Mouse (Mus musculus): ENCODE results near the gene Nek6.

Nek6 gene

DNA sequence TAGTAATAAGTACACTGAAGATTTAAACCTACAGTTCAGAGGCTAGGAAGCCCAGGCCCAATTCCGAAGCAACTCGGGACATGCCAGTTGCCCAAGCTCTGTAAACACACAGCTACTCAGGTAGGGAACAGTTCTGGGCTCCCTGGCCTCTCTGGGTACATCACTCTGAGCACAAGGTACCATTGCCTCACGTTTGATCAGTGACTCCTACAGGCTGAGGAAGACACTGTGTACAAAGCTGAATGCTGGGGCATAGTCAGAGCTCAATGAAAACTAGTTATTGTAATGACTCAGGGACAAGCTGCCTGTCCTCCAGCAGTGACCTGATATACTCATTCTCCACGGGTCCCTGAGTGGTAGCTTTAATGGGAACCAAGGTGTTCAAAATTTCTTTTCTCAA, 109.6 kb downstream of the Nek6 start:
- DNase-seq (ENCODE audit: low spot score in 2 of 2), result no peak

GRCm38 (mm10) chr2:38621610-38622021, 110.2 kb downstream of the Nek6 start:
- peak in 1 of 2 experiments; percentile 19 for DNase-seq (ENCODE audit: low spot score in 2 of 2)

- no peak for DNase-seq (ENCODE audit: low spot score in 2 of 2)
These were observed 112.0 kb downstream of the Nek6 start for GRCm38 (mm10) chr2:38623411-38623810.

DNA sequence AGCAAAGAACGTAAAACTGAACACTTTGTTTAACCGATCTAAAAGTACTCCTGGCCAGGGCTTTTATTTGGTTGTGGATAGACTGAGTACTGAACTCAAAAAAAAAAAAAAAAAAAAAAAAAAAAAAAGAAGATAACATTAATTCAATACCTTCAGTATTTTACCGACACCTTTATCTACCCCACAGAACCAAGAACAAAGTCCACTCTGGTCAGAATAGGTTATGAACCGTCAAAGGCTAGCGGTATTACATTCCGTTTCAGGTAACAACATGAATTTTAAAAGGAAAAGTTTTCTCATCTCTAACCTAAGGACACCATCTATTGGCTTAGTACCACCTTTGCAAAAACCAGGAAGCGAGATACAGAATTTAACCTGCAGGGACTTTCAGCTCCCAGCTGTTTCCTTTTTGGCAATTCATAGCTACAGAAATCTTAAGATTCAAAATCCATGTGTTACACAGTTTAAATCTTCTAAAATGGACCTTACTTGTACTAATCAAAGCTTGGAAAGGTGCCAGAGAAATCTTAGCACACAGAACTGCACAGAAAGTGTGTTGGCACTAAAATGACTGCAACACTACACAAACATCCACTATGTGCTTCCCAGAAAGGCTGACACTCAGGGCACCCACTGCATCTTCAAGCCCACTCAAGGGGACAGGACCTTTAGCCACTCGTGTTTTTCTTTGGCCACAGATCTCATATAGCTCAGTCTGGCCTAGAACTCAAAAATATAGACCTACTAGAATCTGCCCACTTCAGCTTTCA, 112.6 kb downstream of the Nek6 start:
- DNase-seq (ENCODE audit: low spot score in 2 of 2), result no peak

GRCm38 (mm10) chr2:38628801-38629200, 117.4 kb downstream of the Nek6 start:
- no peak for DNase-seq (ENCODE audit: low spot score in 2 of 2)

- DNase-seq (ENCODE audit: low spot score in 2 of 2), result no peak
These were observed 118.0 kb downstream of the Nek6 start for GRCm38 (mm10) chr2:38629451-38629850.

DNA sequence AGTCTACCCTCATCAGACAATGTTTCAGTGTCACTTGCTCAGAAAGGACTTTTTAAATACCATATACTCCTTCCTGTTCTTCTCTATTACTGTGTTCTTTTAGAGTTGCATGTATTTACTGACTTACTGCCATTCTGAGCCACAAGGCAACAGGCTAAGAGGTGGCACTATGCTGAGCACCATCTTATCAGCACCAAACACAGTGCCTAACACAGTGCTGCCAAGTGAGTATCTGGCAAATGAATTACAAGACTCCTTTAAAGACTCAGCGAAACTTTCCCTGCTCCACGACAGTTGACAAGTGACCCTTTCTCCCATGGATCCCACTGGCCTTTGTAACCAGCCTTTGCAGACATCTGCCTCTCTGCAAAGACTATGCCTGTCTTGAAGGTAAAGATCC, 119.1 kb downstream of the Nek6 start:
- no peak for DNase-seq (ENCODE audit: low spot score in 2 of 2)

GRCm38 (mm10) chr2:38637716-38638267, 126.3 kb downstream of the Nek6 start:
- no peak for DNase-seq (ENCODE audit: low spot score in 2 of 2)

GRCm38 (mm10) chr2:38641761-38642160, 130.3 kb downstream of the Nek6 start:
- no peak for DNase-seq (ENCODE audit: low spot score in 2 of 2)

- DNase-seq (ENCODE audit: low spot score in 2 of 2), result peak; percentile 69 to 84
These were observed 132.4 kb downstream of the Nek6 start, which contains the start of gene Psmb7 for GRCm38 (mm10) chr2:38643625-38644427. Psmb7 (minus strand) TSS chr2:38644087.
